Mouse (Mus musculus) ES-E14 (cell line): ENCODE data around the gene Hdac9.

ENCODE experiments used
- CHD2 ChIP-seq: IDR thresholded peaks from 2 replicates; pipeline ENCODE4 v1.6.1; 2014; ENCODE audit warnings: mild to moderate bottlenecking, low read depth, low read length, inconsistent platforms
- ZC3H11A ChIP-seq: IDR thresholded peaks from 2 replicates; pipeline ENCODE4 v1.6.1; 2012; ENCODE audit warnings: low read depth, mild to moderate bottlenecking, inconsistent platforms, low read length, borderline replicate concordance

DNA sequence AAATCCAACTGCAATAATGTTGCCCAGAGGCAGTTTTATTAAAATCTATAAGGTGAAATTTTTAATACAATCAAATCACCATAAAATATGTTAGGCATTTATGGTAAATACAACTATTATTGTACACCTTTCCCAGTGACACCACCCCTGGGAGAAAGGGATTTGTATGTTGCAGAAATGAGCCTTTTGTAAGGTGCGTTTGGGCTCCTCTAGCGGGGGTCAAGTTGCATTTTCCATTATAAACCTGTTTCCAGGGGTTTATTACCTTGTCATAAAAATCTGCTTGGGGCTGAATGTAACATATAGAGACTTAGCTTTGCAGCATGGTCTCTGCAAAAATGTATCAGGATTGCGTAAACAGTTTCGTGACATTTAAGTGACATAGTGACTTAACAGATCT is 312.4 kb downstream of the Hdac9 start:
- TF ChIP-seq ZC3H11A (no peak), CHD2 (no peak)
